Mouse (Mus musculus) erythroblast, embryonic 14.5 days (primary cell): ENCODE results near the gene Cacng8.

Source experiments
- GATA1 ChIP-seq: IDR thresholded peaks from 2 replicates; pipeline ENCODE4 v1.6.1; 2012; ENCODE audit warnings: low read length, inconsistent platforms, mixed read lengths
- TAL1 ChIP-seq: IDR thresholded peaks from 3 replicates; pipeline ENCODE4 v1.6.1; 2012; ENCODE audit warnings: low read length, inconsistent platforms, mixed read lengths

- TF ChIP-seq GATA1 (no peak), TAL1 (no peak)
Observed at GRCm38 (mm10) chr7:3440526-3440925, 50.0 kb downstream of the Cacng8 start.
